Mouse (Mus musculus) heart, embryonic 11.5 days (tissue): ENCODE results near the gene Wfdc9. TPM values are rescaled to one million over a fixed set of nuclear protein-coding genes. Genes with fewer than 3 reads are reported as not detected.
"Not testable (repeated sequence)": the region's sequence is repeated elsewhere in the genome, so short reads cannot be mapped to it uniquely, and the experiment has no call there.

Source experiments
- ATAC-seq: fragments of 200-750 bp; cut with Nextera tagmentation; replicated peaks from 2 replicates; pipeline ENCODE4 v1.8.0; 2017; ENCODE audit warnings: moderate library complexity; ENCODE audit not compliant: insufficient number of reproducible peaks, low FRiP score, low TSS enrichment
- H3K27ac ChIP-seq: fragments of 300-500 bp; sonication (generic); 2 replicates; pipeline ENCODE4 v1.5.1; 2014; ENCODE audit warnings: mild to moderate bottlenecking, low read depth, low read length
- H3K27me3 ChIP-seq: fragments of 300-500 bp; sonication (generic); 2 replicates; pipeline ENCODE4 v1.6.1; 2014; ENCODE audit warnings: mild to moderate bottlenecking, low read length, mixed read lengths; ENCODE audit not compliant: control insufficient read depth, insufficient read depth
- H3K36me3 ChIP-seq: fragments of 300-500 bp; sonication (generic); 2 replicates; pipeline ENCODE4 v1.6.1; 2014; ENCODE audit warnings: mild to moderate bottlenecking, low read length, moderate library complexity, mixed read lengths; ENCODE audit not compliant: control insufficient read depth, insufficient read depth
- H3K4me1 ChIP-seq: fragments of 300-500 bp; sonication (generic); 2 replicates; pipeline ENCODE4 v1.6.1; 2014; ENCODE audit warnings: low read length; ENCODE audit not compliant: control insufficient read depth, insufficient read depth
- H3K4me2 ChIP-seq: fragments of 300-500 bp; sonication (generic); 2 replicates; pipeline ENCODE4 v1.6.1; 2014; ENCODE audit warnings: mild to moderate bottlenecking, moderate library complexity
- H3K4me3 ChIP-seq: fragments of 300-500 bp; sonication (generic); 2 replicates; pipeline ENCODE4 v1.5.1; 2014; ENCODE audit warnings: low read depth, low read length
- H3K9ac ChIP-seq: fragments of 300-500 bp; sonication (generic); 2 replicates; pipeline ENCODE4 v1.6.1; 2014; ENCODE audit warnings: mild to moderate bottlenecking, low read depth, low read length, moderate library complexity
- H3K9me3 ChIP-seq: fragments of 300-500 bp; sonication (generic); replicated peaks from 2 replicates; pipeline ENCODE4 v1.6.1; 2016; ENCODE audit warnings: low read length; ENCODE audit not compliant: control insufficient read depth
- WGBS: fragments of 180-500 bp; shearing (Covaris S2); extraction: QIAGEN DNeasy Blood & Tissue Kit; methylation state at CpG from one replicate; pipeline ENCODE4 v1.1.7; 2014; ENCODE audit not compliant: insufficient replicate concordance; 5-methylcytosine and 5-hydroxymethylcytosine counted together
- polyA plus RNA-seq: library from polyadenylated mRNA; unstranded; fragments of >200 nt; fragmentation: Nextera tagmentation; extraction: Ambion mirVana; gene quantifications from 2 replicates; pipeline ENCODE4 v1.2.1, GENCODE M21; 2014

The Wfdc9 gene
- polyA plus RNA-seq, 1 experiment from 2014 or later = not detected

DNA sequence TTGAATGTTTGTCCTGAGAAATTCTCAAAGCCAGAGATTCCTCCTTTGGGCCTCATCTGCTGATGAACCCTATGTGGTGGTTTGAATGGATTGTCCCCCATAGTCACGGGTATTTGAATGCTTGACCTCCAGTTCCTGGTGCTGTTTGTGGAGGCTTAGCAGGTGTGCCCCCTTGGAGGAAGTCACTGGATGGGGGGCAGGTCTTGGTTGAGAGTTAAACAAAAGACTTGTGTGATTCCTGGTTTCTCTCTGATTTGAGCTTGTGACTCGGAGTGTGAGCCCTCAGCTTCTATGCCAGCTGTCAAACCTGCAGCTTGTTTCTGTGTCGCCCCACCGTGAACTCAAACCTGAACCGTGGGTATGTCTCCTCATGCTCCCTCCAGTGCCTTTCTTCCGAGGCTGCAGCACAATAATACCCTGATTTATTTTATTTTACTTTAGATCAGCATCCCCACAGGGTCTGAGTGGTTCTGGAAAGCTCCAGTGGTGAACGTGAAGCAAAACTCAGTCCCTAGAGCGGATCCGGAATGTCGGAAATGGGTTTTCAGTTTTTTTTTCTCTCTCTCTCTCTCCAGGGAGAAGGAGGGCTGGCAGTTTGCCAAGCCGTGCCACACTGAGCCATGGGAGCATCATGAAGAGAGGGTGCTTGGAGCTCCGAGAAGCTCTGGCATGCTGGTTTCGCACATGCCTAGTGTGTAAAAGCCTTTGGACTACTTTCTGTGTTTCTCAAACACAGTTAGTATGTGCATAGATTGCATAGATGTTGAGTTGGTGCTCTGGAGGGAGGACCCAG lies 14.3 kb downstream of the Wfdc9 start:
- H3K9ac ChIP-seq = no peak overlapping the region
- WGBS = 80% methylated on average over 13 of the region's 13 CpGs
- H3K4me3 ChIP-seq = no peak overlapping the region
- no peaks in the 10 kb centered on the region for H3K27me3 ChIP-seq
- no peaks in the 10 kb centered on the region for H3K36me3 ChIP-seq
- ATAC-seq = no peak
- H3K4me2 ChIP-seq = no peak overlapping the region
- no peaks in the 10 kb centered on the region for H3K9me3 ChIP-seq
- H3K4me1 ChIP-seq = no peaks in the 10 kb centered on the region
- H3K27ac ChIP-seq = no peak overlapping the region

- no peak overlapping the region for H3K27ac ChIP-seq
- no peaks in the 10 kb centered on the region for H3K4me1 ChIP-seq
- no peak overlapping the region for H3K4me2 ChIP-seq
- H3K36me3 ChIP-seq = no peaks in the 10 kb centered on the region
- 58% methylated on average over 7 of the region's 7 CpGs for WGBS
- H3K9ac ChIP-seq = no peak overlapping the region
- no peak overlapping the region for H3K4me3 ChIP-seq
- no peak for ATAC-seq
- H3K27me3 ChIP-seq = no peaks in the 10 kb centered on the region
- no peaks in the 10 kb centered on the region for H3K9me3 ChIP-seq
Measured at GRCm38 (mm10) chr2:164641129-164641528, 15.3 kb downstream of the Wfdc9 start.

DNA sequence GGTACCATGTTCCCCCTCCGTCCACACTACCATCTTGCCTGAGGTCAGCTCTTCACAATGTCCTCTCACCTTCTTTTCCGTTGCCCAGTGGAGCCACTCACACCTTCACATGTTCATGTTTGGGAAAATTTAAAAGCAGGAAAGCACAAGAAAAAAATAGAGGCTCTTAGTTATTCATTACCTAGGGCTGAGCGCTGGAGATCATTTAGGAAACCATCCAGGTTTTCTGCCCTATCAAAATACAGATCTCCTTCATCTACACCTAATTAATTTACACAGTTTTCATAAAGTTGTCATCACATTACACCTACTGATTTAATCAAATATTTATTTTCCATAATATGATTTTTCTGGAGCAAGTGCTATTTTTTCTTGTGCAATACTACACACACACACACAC lies 17.7 kb downstream of the Wfdc9 start, which contains the start of gene Wfdc16:
Wfdc16 (minus strand) TSS at position 101 of the 400 bp plus-strand sequence.
- Histone ChIP-seq H3K27ac (no peak within 1 kb of the TSS), H3K9me3 (no peaks in the 10 kb centered on the region), H3K4me3 (no peak within 1 kb of the TSS), H3K9ac (no peak within 1 kb of the TSS), H3K36me3 (no peaks in the 10 kb centered on the region), H3K4me1 (no peaks in the 10 kb centered on the region), H3K27me3 (no peaks in the 10 kb centered on the region), H3K4me2 (no peak within 1 kb of the TSS)
- no peak for ATAC-seq
- 77% methylated on average over 3 of the region's 3 CpGs for WGBS

- 72% methylated on average over 9 of the region's 9 CpGs for WGBS
Measured at GRCm38 (mm10) chr2:164635266-164635665, 21.1 kb downstream of the Wfdc9 start.

DNA sequence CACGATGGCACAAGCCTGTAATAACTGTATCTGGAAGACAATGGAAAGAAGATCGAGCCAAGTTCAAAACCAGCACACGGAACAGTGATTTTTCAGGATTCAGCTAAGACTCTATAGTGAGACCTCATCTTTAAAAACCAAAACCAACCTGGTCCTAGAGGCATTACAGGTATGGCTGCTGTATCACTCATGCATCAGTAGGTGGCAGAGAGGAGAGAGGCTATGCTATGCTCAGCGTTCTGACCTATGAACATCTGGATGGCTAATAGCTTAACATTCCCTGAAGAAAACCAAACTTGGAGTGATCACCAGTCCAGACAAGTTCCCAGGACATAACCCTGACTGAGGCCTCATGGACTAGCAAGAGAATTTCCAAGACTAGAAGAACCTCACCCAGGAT lies 34.6 kb downstream of the Wfdc9 start:
- Histone ChIP-seq H3K4me1 (no peaks in the 10 kb centered on the region), H3K27me3 (no peaks in the 10 kb centered on the region), H3K4me2 (no peak overlapping the region), H3K9me3 (no peaks in the 10 kb centered on the region), H3K36me3 (no peaks in the 10 kb centered on the region), H3K27ac (no peak overlapping the region), H3K9ac (no peak overlapping the region), H3K4me3 (no peak overlapping the region)
- 75% methylated on average over 4 of the region's 4 CpGs for WGBS
- no peak for ATAC-seq

More at GRCm38 (mm10) chr2:164635266-164635665, 21.1 kb downstream of the Wfdc9 start:
- Histone ChIP-seq H3K4me3 (no peak overlapping the region), H3K4me1 (no peaks in the 10 kb centered on the region), H3K36me3 (no peaks in the 10 kb centered on the region), H3K27ac (no peak overlapping the region), H3K9me3 (no peaks in the 10 kb centered on the region), H3K27me3 (no peaks in the 10 kb centered on the region), H3K4me2 (no peak overlapping the region), H3K9ac (no peak overlapping the region)
- no peak for ATAC-seq

DNA sequence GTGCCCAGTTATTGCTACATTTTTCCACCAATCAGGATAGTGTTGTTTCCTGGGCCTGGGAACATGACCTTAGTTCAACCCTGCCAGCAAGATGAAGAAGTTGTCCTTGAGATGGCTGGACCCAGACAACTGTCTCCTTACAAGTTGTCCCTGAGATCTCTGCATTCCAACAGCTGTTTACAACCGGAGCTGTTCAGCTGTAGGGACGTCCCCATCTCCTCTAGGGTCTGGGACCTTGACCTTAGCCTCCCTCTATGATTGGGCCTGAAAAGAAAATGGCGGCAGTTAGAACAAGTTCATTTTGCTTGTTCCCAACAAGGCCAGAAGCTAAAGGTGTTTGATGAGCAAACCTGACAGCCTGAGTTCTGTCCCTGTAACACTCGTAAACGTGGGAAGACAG lies 37.3 kb downstream of the Wfdc9 start:
- Histone ChIP-seq H3K4me2 (no peak overlapping the region), H3K4me1 (no peaks in the 10 kb centered on the region), H3K36me3 (no peaks in the 10 kb centered on the region), H3K4me3 (no peak overlapping the region), H3K27me3 (no peaks in the 10 kb centered on the region), H3K27ac (no peak overlapping the region), H3K9me3 (no peaks in the 10 kb centered on the region), H3K9ac (no peak overlapping the region)
- ATAC-seq = no peak
- WGBS = 75% methylated on average over 5 of the region's 5 CpGs

- ATAC-seq = no peak
- H3K4me1 ChIP-seq = no peaks in the 10 kb centered on the region
- no peak overlapping the region for H3K4me2 ChIP-seq
- H3K9ac ChIP-seq = no peak overlapping the region
- no peak overlapping the region for H3K4me3 ChIP-seq
- 82% methylated on average over 3 of the region's 3 CpGs for WGBS
- no peaks in the 10 kb centered on the region for H3K27me3 ChIP-seq
- H3K9me3 ChIP-seq = no peaks in the 10 kb centered on the region
- H3K36me3 ChIP-seq = no peaks in the 10 kb centered on the region
- no peak overlapping the region for H3K27ac ChIP-seq
Measured at GRCm38 (mm10) chr2:164615386-164615785, 41.0 kb downstream of the Wfdc9 start.

DNA sequence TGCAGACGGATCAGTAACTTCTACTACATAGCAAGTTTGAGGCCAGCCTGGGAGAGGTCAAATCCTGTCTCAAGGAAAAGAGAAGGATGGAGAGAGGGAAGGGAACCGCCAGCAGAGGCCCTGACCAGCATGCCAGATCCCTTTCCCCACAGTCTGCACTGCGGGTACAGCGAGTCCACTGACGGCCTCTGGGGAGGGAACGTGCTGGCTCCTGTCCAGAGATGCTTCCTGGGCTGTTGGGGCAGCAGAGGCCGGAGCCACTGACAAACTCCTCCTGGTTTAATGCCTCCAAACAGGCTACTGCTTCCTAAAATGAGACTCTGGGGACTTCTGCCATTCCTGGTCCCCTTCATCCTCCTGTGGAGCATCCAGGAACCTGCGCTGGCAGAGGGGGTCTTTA lies 42.9 kb downstream of the Wfdc9 start, which contains the start of the genes Wfdc6b and Wfdc8:
Wfdc6b (plus strand) TSS at position 52 of the 400 bp plus-strand sequence.
Wfdc8 (minus strand) TSS at position 156 of the 400 bp plus-strand sequence.
- H3K27ac ChIP-seq, H3K9me3 ChIP-seq, H3K4me3 ChIP-seq, H3K27me3 ChIP-seq, ATAC-seq, H3K9ac ChIP-seq, H3K36me3 ChIP-seq, H3K4me1 ChIP-seq, H3K4me2 ChIP-seq: not testable (repeated sequence)
- WGBS = 60% methylated on average over 8 of the region's 8 CpGs

DNA sequence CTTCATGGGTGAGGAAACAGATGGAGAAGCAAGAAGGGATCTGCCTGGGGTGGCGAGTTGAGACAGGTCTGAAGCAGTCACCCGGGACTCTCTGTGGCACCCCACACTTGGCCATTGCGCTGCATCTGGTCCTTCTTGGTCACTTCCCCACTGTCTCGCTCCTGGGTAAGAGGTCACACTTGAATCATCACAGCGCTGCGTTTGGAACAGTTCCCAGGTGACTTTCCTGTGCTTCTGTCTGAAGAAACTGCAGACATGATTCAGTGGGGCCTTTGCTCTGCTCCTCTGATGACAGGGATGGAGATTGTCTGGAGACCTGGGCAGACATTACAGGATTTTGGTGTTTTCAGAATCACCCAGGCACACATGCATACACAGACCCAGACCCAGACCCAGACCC lies 47.6 kb downstream of the Wfdc9 start:
- 72% methylated on average over 6 of the region's 6 CpGs for WGBS

More for the DNA sequence above, 47.6 kb downstream of the Wfdc9 start:
- Histone ChIP-seq H3K9ac (no peak overlapping the region), H3K9me3 (no peaks in the 10 kb centered on the region), H3K4me1 (no peaks in the 10 kb centered on the region), H3K4me3 (no peak overlapping the region), H3K4me2 (no peak overlapping the region), H3K36me3 (no peaks in the 10 kb centered on the region), H3K27me3 (no peaks in the 10 kb centered on the region), H3K27ac (no peak overlapping the region)
- ATAC-seq = no peak
